In genomic region chr9:71476601-71477000, GRCm38 (mm10) we compare ENCODE assay signal across 15 mouse cellular contexts.
"Had no signal": no experiment of that assay in that cellular context is flagged by ENCODE, and none has a peak within 500 bp of the region (broad histone marks: within the 10 kb centered on the region; RNA-seq: fewer than 3 reads in every experiment).

No protein-coding gene starts in this region.

- DNase-seq: kidney, adult 9 months; kidney, postnatal 10 days; liver, embryonic 13.5 days; lung, adult 18-20 months; lung, postnatal 10 days; right cerebral cortex, adult 18-20 months; right cerebral cortex, postnatal 25 days; thymus, adult 18-20 months; thymus, postnatal 14 days had no signal

- H3K9ac ChIP-seq: intestine, embryonic 15.5 days; limb, embryonic 15.5 days; liver, embryonic 13.5 days; midbrain, embryonic 13.5 days; neural tube, embryonic 15.5 days had no signal

- H3K4me1 ChIP-seq: intestine, embryonic 15.5 days; limb, embryonic 15.5 days; midbrain, embryonic 13.5 days; neural tube, embryonic 15.5 days had no signal

- H3K9me3 ChIP-seq: intestine, embryonic 15.5 days; limb, embryonic 15.5 days; liver, embryonic 13.5 days; midbrain, embryonic 13.5 days; neural tube, embryonic 15.5 days had no signal

- H3K4me3 ChIP-seq: intestine, embryonic 15.5 days; left cerebral cortex, adult 2 months; limb, embryonic 15.5 days; liver, embryonic 13.5 days; midbrain, embryonic 13.5 days; myocyte; neural tube, embryonic 15.5 days had no signal

- H3K27ac ChIP-seq: intestine, embryonic 15.5 days; left cerebral cortex, adult 2 months; limb, embryonic 15.5 days; liver, embryonic 13.5 days; midbrain, embryonic 13.5 days; neural tube, embryonic 15.5 days had no signal

- H3K27me3 ChIP-seq: intestine, embryonic 15.5 days; limb, embryonic 15.5 days; liver, embryonic 13.5 days; midbrain, embryonic 13.5 days; neural tube, embryonic 15.5 days had no signal

- H3K4me2 ChIP-seq: intestine, embryonic 15.5 days; limb, embryonic 15.5 days; liver, embryonic 13.5 days; midbrain, embryonic 13.5 days; neural tube, embryonic 15.5 days had no signal

- ATAC-seq: intestine, embryonic 15.5 days; midbrain, embryonic 13.5 days had no signal
